Mouse (Mus musculus): Measurements from ENCODE around the gene Sertad1.

DNA sequence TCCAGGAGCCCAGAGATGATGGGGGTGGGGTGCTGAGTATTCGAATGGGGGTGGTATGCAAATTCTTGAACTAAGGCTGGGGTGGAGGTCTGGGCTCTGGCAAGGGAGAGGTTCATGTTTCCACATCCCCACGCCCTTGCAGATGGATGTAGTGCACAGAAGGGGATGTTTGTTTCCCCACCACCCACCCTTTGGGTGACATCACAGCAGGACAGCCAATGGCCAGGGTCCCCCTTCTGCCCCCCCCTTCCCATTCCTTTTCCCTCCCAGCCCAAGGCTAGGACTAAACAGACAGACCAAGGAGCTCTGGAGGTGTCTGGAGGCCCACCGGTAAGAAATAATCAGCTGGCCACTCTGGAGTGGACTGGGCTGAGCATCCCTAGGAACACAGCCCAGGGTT lies 12.3 kb downstream of the Sertad1 start, which contains the start of gene Prx:
- TF ChIP-seq CTCF (IDR thresholded peaks at IDR 0.05; ENCODE audit: control insufficient read depth, insufficient read depth, insufficient replicate concordance, low read depth, low read length) (no peak), POLR2A (IDR thresholded peaks at IDR 0.05; ENCODE audit: control insufficient read depth, low read depth, low read length) (no peak)

Data from testis, adult 2 months (tissue).